Mouse (Mus musculus) adipocyte (in vitro differentiated cells): ENCODE measurements around the gene Wfdc10.

Experiments
- DNase-seq: peaks from one replicate; pipeline ENCODE4 v3.0.0-alpha.2; 2016; ENCODE audit warnings: low spot score

The Wfdc10 gene

DNA sequence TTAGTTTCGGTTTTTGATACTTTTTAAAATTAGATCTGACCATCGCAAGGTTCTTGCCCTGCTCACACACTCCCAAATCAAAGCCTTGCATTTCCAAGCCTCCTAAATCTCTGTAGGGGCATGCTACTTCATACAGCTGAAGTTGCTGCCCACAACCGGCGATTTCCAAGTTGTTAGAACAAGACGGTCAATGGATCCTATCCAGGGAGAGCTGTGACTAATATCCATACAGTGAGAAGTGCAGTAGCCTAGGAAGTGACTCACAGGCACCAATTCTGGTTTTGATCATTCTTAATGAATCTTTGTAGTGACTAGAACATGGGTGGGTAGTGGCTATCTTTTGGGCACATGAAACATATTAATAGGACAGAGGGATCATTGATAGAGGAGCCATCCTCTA, 45.9 kb downstream of the Wfdc10 start:
- DNase-seq: no peak

DNA sequence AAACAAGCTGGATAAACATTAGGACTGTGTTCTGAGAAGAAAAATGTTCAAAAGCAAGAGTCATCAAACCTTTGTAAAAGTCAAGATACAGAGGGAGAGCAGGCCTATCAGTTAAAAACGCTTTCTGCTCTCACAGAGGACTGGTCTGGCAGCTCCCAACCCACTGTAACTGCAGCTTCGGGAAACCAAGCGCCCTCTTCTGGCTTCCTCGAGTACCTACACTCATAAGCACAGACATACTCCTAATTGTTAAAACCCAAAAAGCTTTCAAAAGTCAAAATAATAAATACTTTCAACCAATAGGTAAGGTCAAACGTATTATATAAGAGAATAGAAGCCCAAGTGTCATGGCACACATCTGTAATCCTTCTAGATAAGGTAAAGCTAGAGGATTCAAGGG, 48.4 kb downstream of the Wfdc10 start:
- DNase-seq: no peak

GRCm38 (mm10) chr2:164705328-164705727, 49.5 kb downstream of the Wfdc10 start:
- DNase-seq: no peak

DNA sequence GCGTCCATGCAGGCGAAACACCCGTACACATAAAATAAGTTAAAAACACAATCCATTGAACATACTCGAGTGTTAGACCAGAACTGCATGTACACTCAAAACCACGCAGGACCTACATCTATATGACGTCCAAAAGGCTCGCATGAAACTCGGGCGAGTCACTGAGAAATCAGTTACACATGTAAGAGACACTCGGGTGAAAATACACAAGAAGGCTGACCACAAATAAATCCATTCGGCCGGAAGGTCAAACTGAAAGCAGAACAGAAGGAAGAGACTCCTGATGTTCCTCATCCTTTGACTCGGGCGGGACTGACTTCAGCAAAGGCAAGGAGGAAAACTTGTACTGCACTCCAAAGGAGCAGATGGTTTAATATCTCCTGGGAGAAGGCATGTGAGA, 50.1 kb downstream of the Wfdc10 start:
- DNase-seq: no peak
